Mouse (Mus musculus) megakaryocyte, embryonic 14.5 days (primary cell): Measurements from ENCODE around the gene Rab19. TPM values are rescaled to one million over a fixed set of nuclear protein-coding genes. Genes with fewer than 3 reads are reported as not detected.
"Not testable (repeated sequence)": the region's sequence is repeated elsewhere in the genome, so short reads cannot be mapped to it uniquely, and the experiment has no call there.

Experiments
- H3K27me3 ChIP-seq: replicated peaks from 2 replicates; pipeline ENCODE3; 2012; ENCODE audit warnings: inconsistent platforms
- H3K36me3 ChIP-seq: replicated peaks from 2 replicates; pipeline ENCODE3; 2012; ENCODE audit warnings: low read length, inconsistent platforms, mixed read lengths
- H3K4me1 ChIP-seq: 2 replicates; pipeline ENCODE4 v1.6.1; 2012; ENCODE audit warnings: inconsistent platforms
- H3K4me3 ChIP-seq: replicated peaks from 2 replicates; pipeline ENCODE3; 2012; ENCODE audit warnings: moderate library complexity, mild to moderate bottlenecking, inconsistent platforms
- H3K9me3 ChIP-seq: 2 replicates; pipeline ENCODE4 v1.6.1; 2012; ENCODE audit warnings: inconsistent platforms
- FLI1 ChIP-seq: IDR thresholded peaks from 2 replicates; pipeline ENCODE4 v1.6.1; 2012; ENCODE audit warnings: low read length, inconsistent platforms, mixed read lengths
- GATA1 ChIP-seq: IDR thresholded peaks from 3 replicates; pipeline ENCODE4 v1.6.1; 2012; ENCODE audit warnings: mixed read lengths, low read length, inconsistent platforms, borderline replicate concordance
- polyA plus RNA-seq: library from polyadenylated mRNA; stranded (reverse); fragments of >175 nt; gene quantifications from 2 replicates; pipeline ENCODE4 v1.2.3, GENCODE M21; 2012; ENCODE audit warnings: low replicate concordance; ENCODE audit not compliant: insufficient read depth

The Rab19 gene
- polyA plus RNA-seq, 1 experiment, result not detected

GRCm38 (mm10) chr6:39427276-39428003 lies 46.5 kb downstream of the Rab19 start:
- no peaks in the 10 kb centered on the region for H3K27me3 ChIP-seq
- no peaks in the 10 kb centered on the region for H3K9me3 ChIP-seq
- peaks cover 78% of the 10 kb centered on the region for H3K4me1 ChIP-seq
- TF ChIP-seq FLI1, result no peak
- TF ChIP-seq GATA1, result no peak
- no peak overlapping the region for H3K4me3 ChIP-seq
- no peaks in the 10 kb centered on the region for H3K36me3 ChIP-seq

GRCm38 (mm10) chr6:39429007-39429788 lies 48.2 kb downstream of the Rab19 start:
- no peaks in the 10 kb centered on the region for H3K36me3 ChIP-seq

GRCm38 (mm10) chr6:39430722-39431121 lies 49.7 kb downstream of the Rab19 start:
- Histone ChIP-seq H3K4me1 (peaks cover 73% of the 10 kb centered on the region), H3K4me3 (no peak overlapping the region), H3K9me3 (no peaks in the 10 kb centered on the region), H3K27me3 (no peaks in the 10 kb centered on the region), H3K36me3 (no peaks in the 10 kb centered on the region)
- TF ChIP-seq GATA1 (no peak), FLI1 (no peak)

More at GRCm38 (mm10) chr6:39429007-39429788, 48.2 kb downstream of the Rab19 start:
- Histone ChIP-seq H3K4me1 (peaks cover 78% of the 10 kb centered on the region), H3K27me3 (no peaks in the 10 kb centered on the region), H3K4me3 (peak overlapping the region; percentile 87), H3K9me3 (no peaks in the 10 kb centered on the region)
- no peak for TF ChIP-seq FLI1
- peak; percentile 70; the same call in 1 of the 3 replicates for TF ChIP-seq GATA1

- Histone ChIP-seq H3K4me1 (peaks cover 64% of the 10 kb centered on the region), H3K9me3 (no peaks in the 10 kb centered on the region), H3K36me3 (no peaks in the 10 kb centered on the region), H3K27me3 (no peaks in the 10 kb centered on the region), H3K4me3 (no peak overlapping the region)
- no peak for TF ChIP-seq GATA1
- no peak for TF ChIP-seq FLI1
These were observed 52.2 kb downstream of the Rab19 start for GRCm38 (mm10) chr6:39433174-39433573.

- Histone ChIP-seq H3K36me3 (no peaks in the 10 kb centered on the region), H3K9me3 (no peaks in the 10 kb centered on the region), H3K4me1 (peaks cover 62% of the 10 kb centered on the region), H3K27me3 (no peaks in the 10 kb centered on the region), H3K4me3 (no peak overlapping the region)
- no peak for TF ChIP-seq GATA1
- no peak for TF ChIP-seq FLI1
These were observed 52.7 kb downstream of the Rab19 start for GRCm38 (mm10) chr6:39433701-39434100.

GRCm38 (mm10) chr6:39434111-39434885 lies 53.3 kb downstream of the Rab19 start:
- H3K4me3 ChIP-seq, result no peak overlapping the region
- H3K36me3 ChIP-seq, result no peaks in the 10 kb centered on the region
- peaks cover 2% of the 10 kb centered on the region for H3K27me3 ChIP-seq
- H3K9me3 ChIP-seq, result no peaks in the 10 kb centered on the region
- TF ChIP-seq FLI1 (no peak), GATA1 (no peak)
- H3K4me1 ChIP-seq, result peaks cover 58% of the 10 kb centered on the region

- Histone ChIP-seq H3K36me3 (no peaks in the 10 kb centered on the region), H3K4me1 (peaks cover 56% of the 10 kb centered on the region), H3K4me3 (no peak overlapping the region), H3K9me3 (no peaks in the 10 kb centered on the region), H3K27me3 (peaks cover 3% of the 10 kb centered on the region)
- TF ChIP-seq GATA1, result no peak
- no peak for TF ChIP-seq FLI1
These were observed 54.0 kb downstream of the Rab19 start for GRCm38 (mm10) chr6:39434886-39435492.

GRCm38 (mm10) chr6:39435875-39436274 lies 54.9 kb downstream of the Rab19 start:
- H3K4me1 ChIP-seq, result peaks cover 47% of the 10 kb centered on the region
- no peaks in the 10 kb centered on the region for H3K36me3 ChIP-seq
- H3K4me3 ChIP-seq, result no peak overlapping the region
- no peaks in the 10 kb centered on the region for H3K9me3 ChIP-seq
- peaks cover 4% of the 10 kb centered on the region for H3K27me3 ChIP-seq
- TF ChIP-seq FLI1, result no peak
- no peak for TF ChIP-seq GATA1

GRCm38 (mm10) chr6:39437519-39437918 lies 56.5 kb downstream of the Rab19 start:
- H3K4me3 ChIP-seq, H3K27me3 ChIP-seq, H3K9me3 ChIP-seq, H3K36me3 ChIP-seq: not testable (repeated sequence)
- H3K4me1 ChIP-seq, result peaks cover 34% of the 10 kb centered on the region

Other genes with a start within 250 kb of the Rab19 start
- 0.31 TPM in 1 of 2 replicates, not detected in the other for gene Kdm7a, start 174.4 kb upstream of the Rab19 start, polyA plus RNA-seq
- gene Slc37a3, start 3.5 kb upstream of the Rab19 start, polyA plus RNA-seq, result 0.59 TPM in 1 of 2 replicates, not detected in the other
- gene Mkrn1, start 39.3 kb downstream of the Rab19 start, polyA plus RNA-seq, result 107 and 108 TPM in 2 replicates
- 0.74 and 1.3 TPM in 2 replicates for gene Dennd2a, start 176.7 kb downstream of the Rab19 start, polyA plus RNA-seq
- gene Adck2, start 192.7 kb downstream of the Rab19 start, polyA plus RNA-seq, result 5.2 and 7.5 TPM in 2 replicates
- gene Gm42420, start 204.6 kb downstream of the Rab19 start, polyA plus RNA-seq, result not detected in 2 replicates
- 143 and 223 TPM in 2 replicates for gene Ndufb2, start 211.4 kb downstream of the Rab19 start, polyA plus RNA-seq